Mouse (Mus musculus): ENCODE measurements around the gene Mrpl22.
A peak's percentile ranks its signal among the peaks of the same experiment; 100 is the strongest.

Mrpl22 gene

DNA sequence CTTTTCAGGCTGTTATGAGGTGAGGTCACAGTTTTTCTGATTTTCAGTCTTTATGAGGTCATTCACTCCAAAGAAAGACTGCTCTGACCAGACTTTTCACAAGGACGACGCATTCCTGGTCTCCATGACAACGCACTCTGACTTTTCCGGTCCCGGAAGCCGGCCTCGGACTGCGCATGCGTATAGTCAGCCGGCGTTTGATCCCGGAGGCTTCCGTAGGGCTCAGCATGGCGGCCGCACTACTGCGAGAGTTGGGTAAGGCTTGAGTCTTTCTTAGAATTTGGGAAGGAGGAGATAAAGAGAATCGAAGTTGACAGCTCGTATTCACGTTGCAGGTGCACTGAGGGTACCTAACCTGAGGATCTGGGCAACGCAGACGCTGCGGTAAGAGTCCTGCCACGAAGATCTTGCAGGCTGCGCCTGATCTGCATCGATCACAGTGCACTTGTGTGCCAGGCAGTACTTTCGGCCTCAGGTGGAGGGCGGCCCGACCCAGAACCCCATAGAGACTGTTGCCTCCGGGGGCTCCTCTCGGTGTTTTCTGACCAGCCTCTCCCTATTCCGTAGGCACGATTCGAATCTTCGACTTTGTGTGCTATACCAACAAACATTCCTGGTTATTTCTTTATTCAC, at the start of gene Mrpl22:
Gene Mrpl22, plus strand, starts transcription at position 203 of the 633 bp plus-strand sequence.
- peak; percentile 98 to 99 for DNase-seq

DNA sequence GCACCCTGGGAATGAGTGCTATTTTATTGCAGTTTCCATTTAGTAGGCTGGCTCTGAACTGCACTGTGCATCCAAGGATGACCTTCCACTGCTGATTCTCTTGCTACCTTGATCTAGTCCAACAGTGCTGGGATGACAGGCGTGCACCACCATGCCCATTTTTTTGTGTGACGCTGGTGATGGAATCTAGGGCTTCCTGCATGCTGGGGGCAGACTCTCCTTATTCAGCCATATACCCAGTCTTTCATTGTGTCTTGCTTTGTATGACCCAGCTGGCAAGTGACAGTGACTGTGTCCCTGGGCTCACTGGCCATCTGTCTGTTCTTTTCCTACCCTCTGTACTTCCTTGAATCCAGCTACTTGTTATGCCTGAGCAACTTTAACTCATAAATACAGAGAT, 47.8 kb upstream of the Mrpl22 start:
- no peak for DNase-seq

GRCm38 (mm10) chr11:58125021-58125420, 46.4 kb upstream of the Mrpl22 start:
- no peak for DNase-seq

DNA sequence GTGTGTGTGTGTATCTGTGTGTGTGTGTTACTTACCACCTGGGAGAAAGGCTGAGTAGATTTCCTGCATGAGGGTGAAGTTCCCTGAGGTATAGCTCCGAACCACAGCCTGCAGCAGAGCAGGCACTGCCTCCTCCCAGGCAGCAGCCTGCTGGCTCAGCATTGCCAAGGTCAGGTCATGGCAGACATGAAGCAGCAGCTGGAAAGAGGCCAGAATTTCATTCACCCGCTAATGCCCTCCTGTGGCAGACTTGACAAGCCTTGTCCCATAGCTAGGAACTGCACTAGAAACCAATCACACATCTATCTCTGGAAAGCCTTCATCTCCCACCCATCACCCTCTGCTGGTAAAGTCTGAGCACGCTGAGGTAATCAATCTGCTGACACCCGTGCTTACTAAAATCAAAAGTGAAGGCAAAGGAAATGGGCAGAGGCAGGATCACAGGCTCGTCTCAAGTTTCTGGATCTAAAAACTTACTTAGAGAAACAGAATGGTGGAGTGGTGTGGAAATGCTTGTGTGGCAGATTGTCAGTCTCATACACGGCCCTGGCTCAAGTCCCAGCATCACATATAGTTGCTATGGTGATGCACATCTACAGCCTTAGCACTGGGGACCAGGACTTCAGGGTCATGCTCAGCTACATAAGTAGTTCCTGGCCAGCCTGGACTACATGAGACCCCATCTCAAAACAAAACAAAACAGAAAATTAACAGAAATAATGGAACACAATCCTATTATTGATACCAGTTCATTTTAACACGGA, 44.9 kb upstream of the Mrpl22 start:
- peak; percentile 87 to 92 for DNase-seq

DNA sequence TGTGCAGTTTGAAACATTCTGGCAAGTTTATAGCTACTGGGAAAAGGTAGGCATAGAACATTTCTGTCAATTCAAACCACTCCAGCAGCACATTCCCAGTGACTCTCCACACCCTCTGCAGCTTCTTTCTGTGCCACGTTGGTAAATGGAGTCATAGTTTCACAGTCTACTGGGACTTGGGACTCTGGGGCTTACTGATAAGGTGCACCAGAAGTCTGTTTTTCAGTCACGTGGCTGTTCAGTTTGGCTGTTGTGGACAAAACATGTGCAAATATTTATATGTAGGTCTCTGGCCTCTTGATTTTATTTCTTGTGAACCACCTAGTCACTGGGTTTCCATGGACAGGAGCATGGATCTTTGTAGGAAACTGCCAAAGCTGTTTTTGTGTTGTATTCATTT, 43.9 kb upstream of the Mrpl22 start:
- no peak for DNase-seq

- DNase-seq = no peak
These were observed 42.1 kb upstream of the Mrpl22 start for GRCm38 (mm10) chr11:58129302-58129843.

GRCm38 (mm10) chr11:58132026-58132425, 39.4 kb upstream of the Mrpl22 start:
- DNase-seq = no peak

DNA sequence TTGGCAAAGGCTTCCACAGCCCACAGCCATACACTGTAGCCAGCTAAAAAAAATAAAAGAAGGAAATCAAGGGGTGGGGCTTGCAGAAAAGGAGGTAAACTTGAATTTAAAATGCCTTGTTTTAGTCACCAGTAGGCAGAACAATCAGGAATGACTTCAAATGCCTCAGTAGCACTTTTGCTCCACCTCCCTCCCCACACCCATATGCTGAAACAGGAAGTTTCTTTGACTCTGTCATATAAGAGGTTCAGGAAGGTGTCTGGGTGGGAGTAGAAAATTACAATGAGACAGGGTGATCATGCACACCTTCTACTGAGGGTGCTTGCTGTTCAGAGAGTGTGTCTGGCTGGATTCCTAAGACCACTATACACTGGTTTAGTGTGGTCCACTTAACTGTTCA, 36.6 kb upstream of the Mrpl22 start:
- no peak for DNase-seq

- DNase-seq = no peak
These were observed 36.2 kb upstream of the Mrpl22 start for GRCm38 (mm10) chr11:58135296-58135695.

- DNase-seq = no peak
These were observed 34.8 kb upstream of the Mrpl22 start for GRCm38 (mm10) chr11:58136677-58137076.

- no peak for DNase-seq
These were observed 32.6 kb upstream of the Mrpl22 start for GRCm38 (mm10) chr11:58138821-58139220.

DNA sequence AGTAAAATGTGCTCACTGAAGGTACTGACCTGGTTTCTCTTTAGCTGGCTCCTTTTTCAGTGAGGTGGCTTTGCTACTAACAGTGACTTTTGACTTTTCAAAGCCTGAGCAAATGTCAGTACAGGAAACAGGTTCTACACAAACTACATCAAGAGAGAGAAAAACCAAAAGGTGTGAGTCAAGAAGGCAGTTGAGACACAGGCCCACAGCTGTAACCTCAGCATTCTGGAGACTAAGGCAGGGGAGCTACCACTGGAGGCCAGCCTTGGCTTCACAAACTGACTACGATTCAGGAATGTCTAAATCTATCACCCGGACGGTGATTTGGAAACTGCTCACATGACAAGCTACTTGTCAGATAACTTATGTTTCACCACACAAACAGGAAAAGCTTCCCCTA, 32.0 kb upstream of the Mrpl22 start:
- DNase-seq = no peak

- no peak for DNase-seq
These were observed 27.6 kb upstream of the Mrpl22 start for GRCm38 (mm10) chr11:58143704-58144426.

- peak in 1 of 2 experiments; percentile 31 for DNase-seq
These were observed 25.2 kb upstream of the Mrpl22 start for GRCm38 (mm10) chr11:58146241-58146640.

- no peak for DNase-seq
These were observed 16.0 kb upstream of the Mrpl22 start for GRCm38 (mm10) chr11:58155458-58155857.

DNA sequence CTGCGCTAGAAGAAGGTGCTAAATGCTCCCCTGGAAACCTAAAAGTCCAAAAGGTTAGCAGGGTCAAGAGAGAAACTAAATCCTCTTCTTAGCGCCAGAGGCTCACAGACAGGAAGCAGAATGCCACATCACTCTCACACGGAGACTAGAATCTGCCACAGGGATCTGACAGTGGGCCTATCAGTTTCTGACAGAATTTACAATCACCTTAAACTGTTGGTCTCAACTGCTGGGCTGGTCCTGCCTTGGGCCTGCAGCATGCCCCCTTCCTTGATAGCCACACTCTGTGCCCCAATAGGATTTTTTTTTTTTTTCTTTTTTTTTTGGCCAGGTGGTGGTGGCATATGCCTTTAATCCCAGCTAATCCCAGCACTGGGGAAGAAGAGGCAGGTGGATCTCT, 14.6 kb upstream of the Mrpl22 start:
- no peak for DNase-seq

GRCm38 (mm10) chr11:58165072-58165471, 6.4 kb upstream of the Mrpl22 start:
- no peak for DNase-seq

DNA sequence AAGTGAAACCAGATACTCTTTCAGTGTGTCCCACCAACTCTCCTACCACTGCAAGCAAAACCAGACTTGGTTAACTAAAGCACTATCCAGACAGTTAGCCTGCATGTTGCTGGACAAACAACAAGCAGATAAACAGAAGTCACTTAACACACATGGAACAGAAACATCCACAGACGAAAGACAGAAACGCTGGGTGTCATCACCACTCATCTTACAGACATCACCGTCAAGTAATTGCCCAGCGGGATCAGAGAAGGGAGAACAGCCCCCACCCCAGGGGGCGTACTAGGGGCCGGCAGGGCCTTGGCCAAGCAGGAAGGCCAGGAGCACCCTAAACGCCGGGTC, 3.7 kb upstream of the Mrpl22 start:
- DNase-seq = no peak

- DNase-seq = peak; percentile 84 to 89
These were observed 3.1 kb upstream of the Mrpl22 start, which contains the start of gene Gemin5 for GRCm38 (mm10) chr11:58168167-58168915. Gemin5 (minus strand) TSS chr11:58168539.

DNA sequence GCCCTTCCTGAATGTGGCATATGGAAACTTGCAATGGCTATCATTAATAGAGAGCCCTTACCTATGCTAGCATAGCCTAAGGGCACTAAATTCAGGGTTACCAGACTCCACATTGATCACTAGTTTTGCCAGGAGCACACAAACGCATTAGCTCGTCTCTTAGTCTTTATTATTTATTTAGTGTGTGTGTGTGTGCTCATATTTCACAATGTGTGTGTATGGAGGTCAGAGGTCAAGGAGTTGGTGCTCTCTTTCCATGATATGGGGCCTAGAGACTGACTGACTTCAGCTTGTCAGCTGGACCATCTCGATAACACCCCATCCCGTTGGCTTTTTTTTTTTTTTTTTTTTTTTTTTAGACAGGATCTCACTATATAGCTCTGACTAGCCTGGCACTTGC, 1.8 kb upstream of the Mrpl22 start:
- DNase-seq = no peak

GRCm38 (mm10) chr11:58179563-58179962, 8.1 kb downstream of the Mrpl22 start:
- peak; percentile 78 to 87 for DNase-seq

- DNase-seq = peak in 1 of 2 experiments; percentile 18
These were observed 8.5 kb downstream of the Mrpl22 start for GRCm38 (mm10) chr11:58179986-58180385.

DNA sequence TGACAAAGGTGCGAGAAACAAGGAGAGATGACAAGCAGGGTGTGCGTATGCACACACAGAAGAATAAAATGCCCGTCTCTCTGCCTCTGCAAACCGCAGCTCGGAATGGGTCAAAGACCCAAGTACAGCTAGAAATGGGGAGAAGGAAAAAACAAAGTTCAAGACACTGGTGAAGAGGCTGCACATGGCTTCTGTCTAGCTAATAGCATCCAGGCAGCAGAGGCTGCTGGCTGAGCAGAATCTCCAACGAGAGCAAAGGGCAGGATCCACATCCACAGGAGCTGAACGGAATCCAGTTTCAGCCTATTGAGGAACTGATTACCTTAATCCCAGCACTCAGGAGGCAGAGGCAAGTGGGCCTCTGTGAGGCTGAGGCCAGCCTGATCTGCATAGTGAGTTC, 9.3 kb downstream of the Mrpl22 start:
- peak; percentile 39 to 65 for DNase-seq
